Mouse (Mus musculus) frontal cortex, postnatal 36 days (tissue): Measurements from ENCODE around the gene Slc27a2.
"Not testable (repeated sequence)": the region's sequence is repeated elsewhere in the genome, so short reads cannot be mapped to it uniquely, and the experiment has no call there.

Experiments used
- DNase-seq, 2 experiments: peaks; one replicate each; pipeline ENCODE4 v3.0.0; 2022; ENCODE audit warnings: low spot score in 2 of 2

Gene Slc27a2

DNA sequence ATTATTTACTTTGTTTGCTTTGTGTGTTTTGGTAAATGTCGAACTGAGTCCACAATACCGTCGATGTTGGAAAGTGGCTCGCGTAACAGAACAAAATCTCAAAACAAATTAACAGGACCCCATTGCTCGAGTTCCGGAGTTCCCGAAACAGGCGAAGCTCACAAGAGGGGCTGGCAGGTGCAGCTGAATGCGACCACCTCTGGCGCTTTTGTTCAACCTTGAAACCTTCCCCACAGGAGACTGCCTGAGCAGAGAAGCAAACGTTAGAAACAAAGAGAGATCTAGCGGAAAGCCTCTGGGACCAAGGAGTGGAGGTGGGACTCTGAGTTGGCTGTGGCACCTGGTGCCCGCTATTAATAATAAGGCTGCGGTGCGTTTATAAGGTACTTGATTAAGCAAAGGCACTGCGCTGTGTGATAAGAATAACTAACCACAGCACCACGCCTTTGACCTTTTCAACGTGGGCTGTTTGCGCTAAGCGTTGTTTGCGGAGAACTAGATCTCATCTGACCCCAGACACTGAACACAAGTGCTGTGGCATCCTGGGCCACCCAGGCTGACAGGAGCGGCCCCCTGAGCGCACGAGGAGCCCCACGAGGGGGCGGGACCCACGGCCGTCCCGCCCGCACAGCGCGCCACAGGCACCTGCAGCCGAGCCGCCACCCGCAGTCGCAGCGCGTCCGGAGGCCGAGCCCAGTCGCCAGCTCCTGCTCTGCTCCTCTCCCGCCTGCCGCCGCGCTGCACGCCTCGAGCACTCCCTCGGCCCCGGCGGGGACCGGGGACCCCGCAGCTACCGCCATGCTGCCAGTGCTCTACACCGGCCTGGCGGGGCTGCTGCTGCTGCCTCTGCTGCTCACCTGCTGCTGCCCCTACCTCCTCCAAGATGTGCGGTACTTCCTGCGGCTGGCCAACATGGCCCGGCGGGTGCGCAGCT lies at the start of gene Slc27a2:
Gene Slc27a2, plus strand, starts transcription at position 51 of the 934 bp plus-strand sequence.
- peak; percentile 23 to 28 for DNase-seq

DNA sequence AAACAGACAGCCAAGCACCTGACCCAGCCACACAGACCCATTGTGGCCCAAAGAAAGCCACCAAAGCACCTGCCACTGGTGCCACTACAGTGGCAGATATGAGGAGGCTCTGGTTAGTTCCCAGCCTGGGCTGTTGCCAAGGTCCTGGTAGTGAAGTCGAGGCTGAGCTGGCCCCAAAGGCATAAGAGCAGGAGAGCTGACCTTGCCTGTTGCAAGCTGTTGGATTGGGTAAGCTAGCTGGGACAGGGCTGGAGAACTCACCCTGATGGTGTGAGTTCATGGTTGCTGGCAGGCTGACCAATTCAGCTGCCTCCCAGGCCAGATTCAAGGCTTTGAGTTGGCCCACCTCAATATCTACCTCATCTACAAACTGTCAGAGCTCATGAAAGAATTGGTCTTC lies 47.1 kb upstream of the Slc27a2 start:
- no peak for DNase-seq

DNA sequence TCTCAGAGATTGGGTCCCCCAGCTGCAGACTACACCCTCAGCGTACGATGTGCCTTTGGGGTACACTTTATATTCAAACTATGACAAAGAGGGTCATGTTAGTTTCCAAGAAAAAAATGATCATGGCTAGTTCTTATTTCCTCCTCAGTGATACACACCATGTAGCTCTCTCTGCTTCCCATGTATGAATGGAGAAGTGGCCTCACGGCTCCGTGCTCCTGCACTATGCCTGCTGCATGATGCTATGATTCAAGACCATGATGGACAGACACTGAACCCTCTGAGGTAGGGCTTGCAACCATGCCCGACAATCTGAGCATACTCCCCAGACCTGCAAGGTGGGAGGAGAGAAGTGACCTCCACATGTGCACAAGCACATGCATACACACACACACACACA lies 44.7 kb upstream of the Slc27a2 start:
- DNase-seq = no peak

- DNase-seq = no peak
Observed at GRCm38 (mm10) chr2:126508228-126508627, 44.0 kb upstream of the Slc27a2 start.

- DNase-seq = no peak
Observed at GRCm38 (mm10) chr2:126515069-126515826, 37.0 kb upstream of the Slc27a2 start.

DNA sequence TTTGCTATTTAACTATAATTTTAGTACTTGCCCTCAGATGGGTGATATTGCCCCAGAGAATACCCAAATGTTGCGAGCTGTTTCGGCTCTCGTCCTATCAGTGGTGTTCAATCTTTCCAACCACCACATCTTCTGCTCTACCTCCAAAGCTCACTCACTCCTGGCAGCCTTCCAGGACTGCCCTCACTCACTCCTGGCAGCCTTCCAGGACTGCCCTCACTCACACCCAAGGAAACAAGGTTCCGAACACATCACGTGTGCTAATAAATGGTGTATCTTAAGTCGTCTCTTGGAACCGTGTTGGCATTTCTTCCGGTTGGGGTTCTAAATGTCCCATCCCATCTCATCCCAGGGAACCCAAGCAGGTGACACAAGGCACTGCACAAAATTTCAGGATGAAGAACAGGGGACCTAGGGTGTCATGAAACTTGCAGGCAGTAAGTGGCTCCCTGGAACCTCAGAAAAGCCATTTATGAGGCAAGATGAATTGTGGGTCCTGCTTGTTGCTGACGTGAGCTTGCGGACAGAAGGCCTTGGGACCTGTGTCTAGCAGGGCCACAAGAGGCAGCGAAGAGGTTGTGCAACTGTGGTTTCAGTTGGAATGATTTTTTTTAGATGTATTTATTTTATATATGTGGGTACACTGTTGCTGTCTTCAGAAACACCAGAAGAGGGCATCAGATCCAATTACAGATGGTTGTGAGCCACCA lies 32.2 kb upstream of the Slc27a2 start:
- no peak for DNase-seq

DNA sequence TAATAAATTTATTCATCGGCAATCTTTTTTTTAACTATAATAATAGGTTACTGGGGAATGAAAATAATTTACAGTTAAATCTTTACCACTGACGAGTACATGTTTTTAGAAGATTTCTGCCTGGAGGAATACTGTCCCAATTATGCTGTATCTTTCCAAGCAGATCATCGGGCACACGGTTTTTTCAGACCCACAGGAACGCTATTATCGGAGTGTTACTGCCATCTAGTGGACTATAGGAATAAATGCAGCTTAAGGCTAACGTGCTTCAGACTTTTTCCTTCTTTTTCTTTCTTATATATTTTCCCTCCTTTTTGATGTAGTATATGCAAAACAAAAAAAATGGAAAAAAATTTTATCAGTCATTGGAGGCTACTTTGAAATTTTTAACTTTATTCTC lies 31.4 kb upstream of the Slc27a2 start:
- DNase-seq = peak in 1 of 2 experiments; percentile 22

DNA sequence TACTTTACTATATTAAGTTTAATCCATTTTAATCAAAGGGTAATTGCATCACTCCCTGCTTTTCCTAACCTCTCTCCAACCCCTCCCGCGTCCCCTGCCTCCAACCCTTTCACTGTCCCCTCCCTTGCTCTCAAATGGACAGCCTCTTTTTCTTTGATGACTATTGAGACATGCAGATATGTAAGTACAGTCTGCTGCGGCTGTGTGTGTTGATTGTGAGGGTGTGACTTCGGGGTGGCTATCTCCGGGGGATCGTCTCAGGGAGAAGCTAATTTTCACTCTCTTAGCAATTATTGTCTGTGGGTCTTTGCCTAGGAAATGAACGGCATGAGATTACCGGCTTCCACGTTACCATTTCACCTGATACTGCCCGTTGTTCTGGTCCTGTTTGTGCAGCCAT lies 30.7 kb upstream of the Slc27a2 start:
- no peak for DNase-seq

DNA sequence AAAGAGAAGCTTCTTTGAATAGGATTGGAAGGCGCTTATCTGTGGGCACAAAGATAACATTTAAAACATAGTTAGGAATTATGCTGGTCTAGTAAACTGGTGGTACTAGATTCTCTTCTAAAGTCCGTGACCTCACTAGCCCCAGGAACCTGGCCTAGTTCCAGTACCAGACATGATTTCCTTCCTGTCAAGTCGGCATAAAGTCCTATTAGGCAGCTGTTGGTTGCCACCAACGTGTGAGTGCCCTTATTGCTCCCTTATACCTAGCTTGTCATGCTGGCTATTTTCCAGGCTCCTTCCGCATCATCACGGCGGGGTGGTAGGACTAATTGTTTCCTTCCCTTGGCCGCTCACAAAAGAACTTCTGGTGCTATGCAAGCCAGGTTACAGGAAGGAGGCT lies 30.2 kb upstream of the Slc27a2 start:
- DNase-seq = no peak

- not testable (repeated sequence) for DNase-seq
Observed at GRCm38 (mm10) chr2:126523101-126523745, 29.0 kb upstream of the Slc27a2 start.

DNA sequence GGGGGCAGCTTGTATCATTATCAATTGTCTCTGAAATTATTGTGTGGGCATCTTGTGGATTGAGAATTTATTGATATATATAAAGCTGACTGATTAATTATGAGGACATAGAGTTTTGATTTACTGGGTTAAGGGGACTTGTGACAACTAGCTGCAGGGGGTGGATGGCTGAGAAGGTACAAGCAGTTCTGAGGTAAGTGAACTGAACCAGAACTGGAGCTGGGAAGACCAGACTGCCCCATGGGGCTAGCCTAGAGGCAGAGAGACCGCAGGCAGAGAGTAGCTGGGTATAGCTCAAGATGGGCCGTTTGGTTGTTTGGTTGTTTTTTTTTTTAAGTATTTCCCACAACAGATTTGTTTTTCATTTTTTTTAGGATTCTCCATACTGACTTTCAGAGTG lies 27.9 kb upstream of the Slc27a2 start:
- no peak for DNase-seq

DNA sequence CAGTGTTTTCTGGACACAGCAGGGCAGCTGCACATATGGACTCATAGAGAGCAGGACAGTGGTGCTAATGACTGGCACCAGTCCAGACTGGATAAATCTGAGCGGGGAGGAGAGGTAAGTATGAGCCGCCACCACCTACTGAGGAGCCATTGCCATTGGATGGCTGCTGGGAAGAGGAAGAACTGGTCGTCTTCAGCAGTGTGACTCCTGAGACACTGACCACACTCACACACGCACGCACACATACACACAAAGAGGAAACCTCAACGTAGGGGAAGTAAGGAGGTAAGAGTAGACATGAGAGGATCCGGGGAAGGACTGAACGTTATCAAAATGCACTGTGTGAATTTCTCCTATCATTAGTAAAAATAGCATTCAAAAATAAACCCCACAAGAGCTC lies 24.7 kb upstream of the Slc27a2 start:
- no peak for DNase-seq

DNA sequence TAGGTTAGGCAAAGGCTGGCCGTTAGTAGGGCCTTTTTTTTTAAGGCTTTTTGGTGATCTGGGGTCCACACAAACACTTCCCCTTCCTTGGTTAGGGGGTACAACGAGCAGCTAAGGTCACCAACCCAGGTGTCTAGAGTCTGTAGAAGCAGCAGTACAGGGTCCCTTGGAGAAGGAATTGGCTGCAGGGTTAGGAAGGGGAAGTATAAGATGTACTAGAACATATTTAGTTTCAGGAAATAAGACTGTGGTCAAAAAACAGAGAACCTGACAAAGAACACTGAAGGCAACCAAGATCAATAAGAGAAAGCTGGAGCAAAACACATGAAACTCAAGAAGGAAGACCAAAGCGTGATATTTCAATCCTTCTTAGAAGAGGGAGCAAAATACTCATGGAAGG lies 21.6 kb upstream of the Slc27a2 start:
- DNase-seq = no peak

GRCm38 (mm10) chr2:126537654-126538053 lies 14.6 kb upstream of the Slc27a2 start:
- DNase-seq = no peak

GRCm38 (mm10) chr2:126540390-126540925 lies 11.7 kb upstream of the Slc27a2 start:
- no peak for DNase-seq

DNA sequence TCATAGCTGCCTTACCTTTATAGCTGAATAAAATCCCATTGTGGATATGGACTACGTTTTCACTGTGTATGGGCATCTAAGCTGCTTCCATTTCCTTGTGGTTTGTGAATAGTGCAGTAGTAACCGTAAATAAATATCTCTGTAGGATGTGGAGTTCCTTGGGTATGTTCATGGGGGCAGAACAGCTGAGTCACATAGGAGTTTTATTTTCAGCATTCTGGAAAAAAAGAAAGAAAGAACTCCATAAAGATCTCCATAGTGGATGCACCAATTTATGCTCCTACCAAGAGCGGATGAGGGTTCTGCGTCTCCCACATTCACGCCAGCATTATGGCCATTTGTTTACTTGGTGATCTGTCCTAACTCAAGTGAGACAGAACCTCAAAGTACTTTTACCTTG lies 10.0 kb upstream of the Slc27a2 start:
- peak in 1 of 2 experiments; percentile 4 for DNase-seq

DNA sequence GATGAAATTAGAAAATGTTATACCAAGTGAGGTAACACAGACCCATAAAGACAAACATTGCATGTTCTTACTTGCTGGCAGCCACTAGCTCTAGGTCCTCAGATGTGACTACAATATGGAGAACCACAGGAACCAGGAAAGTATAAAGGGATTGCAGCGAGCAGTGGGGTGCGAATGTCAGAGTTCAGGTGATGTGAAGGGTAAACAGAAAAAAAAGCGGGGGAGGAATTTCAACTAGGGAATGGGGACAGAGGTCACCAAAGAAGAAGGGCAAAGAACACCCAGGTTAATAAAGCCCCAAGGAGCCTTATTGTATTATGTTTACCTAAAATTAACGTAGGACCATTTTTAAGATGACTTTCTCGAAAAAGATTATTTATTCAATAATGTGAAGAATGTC lies 6.9 kb upstream of the Slc27a2 start:
- DNase-seq = no peak

GRCm38 (mm10) chr2:126546392-126546791 lies 5.8 kb upstream of the Slc27a2 start:
- DNase-seq = no peak

- no peak for DNase-seq
Observed at GRCm38 (mm10) chr2:126549681-126550080, 2.5 kb upstream of the Slc27a2 start.

DNA sequence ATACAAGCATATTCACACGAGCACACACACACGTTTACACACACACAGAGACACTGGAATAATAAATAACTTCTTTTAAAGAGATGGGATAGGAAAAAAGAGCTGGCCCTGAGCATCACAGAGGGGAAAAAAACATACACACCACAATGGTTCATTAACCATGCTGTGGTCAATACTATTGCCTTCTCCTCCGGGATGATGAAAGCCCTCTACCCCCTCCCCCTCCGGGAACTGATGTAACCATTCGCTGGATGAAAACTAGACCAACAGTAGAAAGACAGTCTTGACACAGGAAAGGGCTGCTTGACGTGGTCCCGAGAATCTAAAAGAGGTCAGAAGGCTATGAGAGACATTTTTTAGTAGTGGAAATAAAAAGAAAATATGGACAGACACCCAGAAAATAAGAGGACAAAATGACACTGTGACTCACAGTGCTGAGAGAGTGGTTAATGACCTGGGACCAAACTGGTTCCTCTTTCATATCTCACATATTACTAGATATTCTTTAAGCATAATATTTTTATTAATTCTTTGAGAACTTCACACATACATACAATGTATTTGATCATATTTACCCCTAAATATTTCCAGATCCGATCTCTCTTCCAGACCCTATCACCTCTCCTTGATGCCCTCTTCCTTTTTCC lies 840 bp upstream of the Slc27a2 start:
- DNase-seq = no peak

- no peak for DNase-seq
Observed at GRCm38 (mm10) chr2:126551896-126552295, 311 bp upstream of the Slc27a2 start.
